Mouse (Mus musculus): ENCODE results near the gene Ahctf1.

DNA sequence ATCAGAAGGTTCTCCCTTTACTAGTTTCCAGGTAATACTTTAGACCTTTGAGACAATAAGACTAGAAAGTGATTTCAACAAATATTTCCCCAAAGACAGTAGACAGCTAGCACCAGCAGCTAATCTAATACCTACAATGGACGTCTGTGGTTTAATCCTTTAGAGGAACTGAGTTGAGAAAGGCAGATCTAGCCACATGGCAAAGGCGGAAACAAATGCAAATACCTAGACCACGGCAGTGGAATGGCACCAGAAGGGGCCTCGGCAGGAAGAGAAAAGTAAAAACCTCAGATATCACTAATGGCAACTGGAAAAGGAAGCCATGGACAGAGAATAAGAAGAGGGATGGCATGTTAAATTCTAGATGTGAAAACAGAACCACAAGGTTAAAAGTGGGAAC lies 16.2 kb downstream of the Ahctf1 start:
- TF ChIP-seq POLR2A (IDR thresholded peaks at IDR 0.05; ENCODE audit: insufficient read depth, low read length) (no peak), CTCF (IDR thresholded peaks at IDR 0.05; ENCODE audit: low read depth, low read length) (no peak), EP300 (IDR thresholded peaks at IDR 0.05; ENCODE audit: insufficient read depth, low read depth, low read length) (no peak)

Measured in ES-Bruce4 (cell line).